Mouse (Mus musculus): ENCODE results near the gene Ndufc1.
A peak's percentile ranks its signal among the peaks of the same experiment; 100 is the strongest.
"Not testable (repeated sequence)": the region's sequence is repeated elsewhere in the genome, so short reads cannot be mapped to it uniquely, and the experiment has no call there.

Ndufc1 gene

GRCm38 (mm10) chr3:51408561-51409183 is at the start of gene Ndufc1:
Gene Ndufc1 (minus strand): TSS chr3:51408988.
- DNase-seq (ENCODE audit: low spot score in 2 of 2), result peak; percentile 93 to 96

GRCm38 (mm10) chr3:51434871-51435595 is 26.2 kb upstream of the Ndufc1 start:
- no peak for DNase-seq (ENCODE audit: low spot score in 2 of 2)

GRCm38 (mm10) chr3:51434364-51434763 is 25.6 kb upstream of the Ndufc1 start:
- DNase-seq (ENCODE audit: low spot score in 2 of 2), result not testable (repeated sequence)

GRCm38 (mm10) chr3:51425394-51425793 is 16.6 kb upstream of the Ndufc1 start:
- DNase-seq (ENCODE audit: low spot score in 2 of 2), result no peak

GRCm38 (mm10) chr3:51421921-51422320 is 13.1 kb upstream of the Ndufc1 start:
- no peak for DNase-seq (ENCODE audit: low spot score in 2 of 2)

GRCm38 (mm10) chr3:51417966-51418365 is 9.2 kb upstream of the Ndufc1 start:
- no peak for DNase-seq (ENCODE audit: low spot score in 2 of 2)

GRCm38 (mm10) chr3:51417485-51417884 is 8.7 kb upstream of the Ndufc1 start:
- no peak for DNase-seq (ENCODE audit: low spot score in 2 of 2)

GRCm38 (mm10) chr3:51417135-51417458 is 8.3 kb upstream of the Ndufc1 start:
- DNase-seq (ENCODE audit: low spot score in 2 of 2), result no peak

GRCm38 (mm10) chr3:51416364-51417134 is 7.8 kb upstream of the Ndufc1 start:
- DNase-seq (ENCODE audit: low spot score in 2 of 2), result peak; percentile 15 to 52

GRCm38 (mm10) chr3:51416073-51416363 is 7.2 kb upstream of the Ndufc1 start:
- DNase-seq (ENCODE audit: low spot score in 2 of 2), result no peak

GRCm38 (mm10) chr3:51415098-51416072 is 6.6 kb upstream of the Ndufc1 start, which contains the start of gene Naa15:
Gene Naa15 (plus strand): TSS chr3:51415148.
- peak; percentile 90 to 95 for DNase-seq (ENCODE audit: low spot score in 2 of 2)

GRCm38 (mm10) chr3:51413276-51413675 is 4.5 kb upstream of the Ndufc1 start:
- no peak for DNase-seq (ENCODE audit: low spot score in 2 of 2)

- DNase-seq (ENCODE audit: low spot score in 2 of 2), result peak; percentile 21 to 25
These were observed 3.7 kb upstream of the Ndufc1 start for GRCm38 (mm10) chr3:51412457-51412856.

GRCm38 (mm10) chr3:51407870-51408560 is 773 bp downstream of the Ndufc1 start:
- no peak for DNase-seq (ENCODE audit: low spot score in 2 of 2)

- DNase-seq (ENCODE audit: low spot score in 2 of 2), result no peak
These were observed 6.2 kb downstream of the Ndufc1 start for GRCm38 (mm10) chr3:51402628-51403027.

GRCm38 (mm10) chr3:51402054-51402453 is 6.7 kb downstream of the Ndufc1 start:
- DNase-seq (ENCODE audit: low spot score in 2 of 2), result not testable (repeated sequence)

- DNase-seq (ENCODE audit: low spot score in 2 of 2), result no peak
These were observed 8.1 kb downstream of the Ndufc1 start for GRCm38 (mm10) chr3:51400682-51401081.

- no peak for DNase-seq (ENCODE audit: low spot score in 2 of 2)
These were observed 9.3 kb downstream of the Ndufc1 start for GRCm38 (mm10) chr3:51399531-51399930.

- no peak for DNase-seq (ENCODE audit: low spot score in 2 of 2)
These were observed 10.1 kb downstream of the Ndufc1 start for GRCm38 (mm10) chr3:51398667-51399066.

GRCm38 (mm10) chr3:51397700-51398299 is 11.0 kb downstream of the Ndufc1 start:
- DNase-seq (ENCODE audit: low spot score in 2 of 2), result no peak
